Mouse (Mus musculus) heart, postnatal 0 days (tissue): ENCODE data around the gene Samd1. TPM values are rescaled to one million over a fixed set of nuclear protein-coding genes. Genes with fewer than 3 reads are reported as not detected.
A peak's percentile ranks its signal among the peaks of the same experiment; 100 is the strongest.

Source experiments
- ATAC-seq: fragments of 200-750 bp; cut with Nextera tagmentation; 2 replicates; pipeline ENCODE4 v1.8.0; 2017; ENCODE audit warnings: low read depth, moderate number of reproducible peaks, moderate library complexity; ENCODE audit not compliant: insufficient read depth
- DNase-seq: peaks from one replicate; pipeline ENCODE4 v3.0.0-alpha.2; 2016; ENCODE audit warnings: low spot score
- H3K27ac ChIP-seq: fragments of 300-500 bp; sonication (generic); 2 replicates; pipeline ENCODE4 v1.5.1; 2014; ENCODE audit warnings: low read depth, mild to moderate bottlenecking
- H3K27me3 ChIP-seq: fragments of 300-500 bp; sonication (generic); 2 replicates; pipeline ENCODE4 v1.6.1; 2014; ENCODE audit warnings: low read length, mixed read lengths; ENCODE audit not compliant: control insufficient read depth, insufficient read depth
- H3K36me3 ChIP-seq: fragments of 300-500 bp; sonication (generic); replicated peaks from 2 replicates; pipeline ENCODE4 v1.6.1; 2014; ENCODE audit warnings: low read length, mixed read lengths; ENCODE audit not compliant: control insufficient read depth, insufficient read depth
- H3K4me1 ChIP-seq: fragments of 300-500 bp; sonication (generic); 2 replicates; pipeline ENCODE4 v1.6.1; 2014; ENCODE audit warnings: antibody characterized with exemption; ENCODE audit not compliant: control insufficient read depth, insufficient read depth
- H3K4me2 ChIP-seq: fragments of 300-500 bp; sonication (generic); 2 replicates; pipeline ENCODE4 v1.6.1; 2014; ENCODE audit warnings: low read depth, mild to moderate bottlenecking, low read length, moderate library complexity
- H3K4me3 ChIP-seq: fragments of 300-500 bp; sonication (generic); 2 replicates; pipeline ENCODE4 v1.5.1; 2014; ENCODE audit warnings: low read depth, low read length
- H3K9ac ChIP-seq: fragments of 300-500 bp; sonication (generic); replicated peaks from 2 replicates; pipeline ENCODE4 v1.6.1; 2014; ENCODE audit warnings: low read depth, low read length, mixed read lengths
- H3K9me3 ChIP-seq: fragments of 300-500 bp; sonication (generic); replicated peaks from 2 replicates; pipeline ENCODE4 v1.6.1; 2016; ENCODE audit warnings: low read length; ENCODE audit not compliant: control insufficient read depth
- CTCF ChIP-seq: IDR thresholded peaks from 2 replicates; pipeline ENCODE4 v1.5.1; 2016; ENCODE audit warnings: antibody characterized with exemption, control low read depth, low read depth
- EP300 ChIP-seq: IDR thresholded peaks from 2 replicates; pipeline ENCODE4 v1.6.1; 2016; ENCODE audit warnings: antibody characterized with exemption, low read depth
- WGBS: fragments of 180-500 bp; shearing (Covaris S2); extraction: QIAGEN DNeasy Blood & Tissue Kit; methylation state at CpG from one replicate; pipeline ENCODE4 v1.1.7; 2014; 5-methylcytosine and 5-hydroxymethylcytosine counted together
- polyA plus RNA-seq: library from polyadenylated mRNA; unstranded; fragments of >200 nt; fragmentation: Nextera tagmentation; extraction: Ambion mirVana; gene quantifications from 2 replicates; pipeline ENCODE4 v1.2.1, GENCODE M21; 2015
- total RNA-seq: library from RNA; depleted of rRNA; stranded (reverse); fragments of >200 nt; gene quantifications from 2 replicates; pipeline ENCODE4 v1.2.3, GENCODE M21; 2014; ENCODE audit warnings: low replicate concordance

Samd1 gene
- total and polyA plus RNA-seq, 2 experiments from 2014 or later = 3.7 to 46.3 TPM

DNA sequence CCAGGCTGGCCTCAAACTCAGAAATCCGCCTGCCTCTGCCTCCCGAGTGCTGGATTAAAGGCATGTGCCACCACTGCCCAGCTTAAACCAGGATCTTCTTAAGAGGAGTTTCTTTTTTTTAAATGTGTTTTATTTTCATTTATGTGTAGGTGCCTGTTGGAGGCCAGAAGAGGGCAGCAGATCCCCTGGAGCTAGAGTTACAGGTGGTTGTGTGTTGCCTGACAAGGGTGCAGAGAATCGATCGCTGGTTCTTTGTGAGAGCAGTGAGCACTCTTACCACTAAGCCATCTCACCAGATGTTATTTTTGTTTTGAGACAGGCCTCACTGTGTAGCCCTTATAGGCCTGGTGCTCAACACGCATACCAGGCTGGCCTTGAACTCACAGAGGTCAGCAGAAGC lies 18.4 kb downstream of the Samd1 start:
- WGBS = 91% methylated on average over 5 of the region's 5 CpGs
- DNase-seq (no peak), ATAC-seq (no peak)
- no peak for TF ChIP-seq EP300
- no peak for TF ChIP-seq CTCF
- Histone ChIP-seq H3K9ac (no peak overlapping the region), H3K36me3 (no peaks in the 10 kb centered on the region), H3K27me3 (peaks cover 28% of the 10 kb centered on the region), H3K9me3 (no peaks in the 10 kb centered on the region), H3K4me1 (peaks cover 11% of the 10 kb centered on the region), H3K27ac (no peak overlapping the region), H3K4me2 (no peak overlapping the region), H3K4me3 (no peak overlapping the region)

GRCm38 (mm10) chr8:84019738-84020137 lies 22.3 kb downstream of the Samd1 start:
- H3K4me1 ChIP-seq = peaks cover 29% of the 10 kb centered on the region
- TF ChIP-seq CTCF (no peak), EP300 (no peak)
- ATAC-seq (no peak), DNase-seq (no peak)
- H3K9me3 ChIP-seq = no peaks in the 10 kb centered on the region
- H3K36me3 ChIP-seq = no peaks in the 10 kb centered on the region
- no peak overlapping the region for H3K4me3 ChIP-seq
- 79% methylated on average over 9 of the region's 9 CpGs for WGBS
- no peak overlapping the region for H3K9ac ChIP-seq
- 0 out of 2 replicates have a peak, but pooled peaks cover 5% of the 10 kb centered on the region for H3K27me3 ChIP-seq
- H3K4me2 ChIP-seq = no peak overlapping the region
- no peak overlapping the region for H3K27ac ChIP-seq

- Histone ChIP-seq H3K27ac (no peak within 1 kb of the TSS), H3K36me3 (no peaks in the 10 kb centered on the region), H3K27me3 (peaks cover 17% of the 10 kb centered on the region), H3K4me3 (no peak within 1 kb of the TSS), H3K4me2 (no peak within 1 kb of the TSS), H3K4me1 (peaks cover 37% of the 10 kb centered on the region), H3K9me3 (no peaks in the 10 kb centered on the region), H3K9ac (no peak within 1 kb of the TSS)
- TF ChIP-seq EP300 (no peak), CTCF (no peak)
- DNase-seq (no peak), ATAC-seq (no peak)
- 29% methylated on average over 18 of the region's 18 CpGs for WGBS
These were observed 23.6 kb downstream of the Samd1 start, which contains the start of gene Palm3 for GRCm38 (mm10) chr8:84021096-84021495. Palm3 (plus strand) TSS chr8:84021471.

GRCm38 (mm10) chr8:84021569-84021968 lies 24.1 kb downstream of the Samd1 start:
- peaks cover 37% of the 10 kb centered on the region for H3K4me1 ChIP-seq
- ATAC-seq (no peak), DNase-seq (no peak)
- no peak overlapping the region for H3K27ac ChIP-seq
- no peak overlapping the region for H3K4me3 ChIP-seq
- TF ChIP-seq CTCF (no peak), EP300 (no peak)
- 55% methylated on average over 12 of the region's 12 CpGs for WGBS
- H3K36me3 ChIP-seq = no peaks in the 10 kb centered on the region
- H3K9me3 ChIP-seq = no peaks in the 10 kb centered on the region
- no peak overlapping the region for H3K4me2 ChIP-seq
- H3K27me3 ChIP-seq = peaks cover 22% of the 10 kb centered on the region
- H3K9ac ChIP-seq = no peak overlapping the region

- Histone ChIP-seq H3K27me3 (peaks cover 32% of the 10 kb centered on the region), H3K4me3 (no peak overlapping the region)
These were observed 25.6 kb downstream of the Samd1 start for GRCm38 (mm10) chr8:84023085-84023484.

DNA sequence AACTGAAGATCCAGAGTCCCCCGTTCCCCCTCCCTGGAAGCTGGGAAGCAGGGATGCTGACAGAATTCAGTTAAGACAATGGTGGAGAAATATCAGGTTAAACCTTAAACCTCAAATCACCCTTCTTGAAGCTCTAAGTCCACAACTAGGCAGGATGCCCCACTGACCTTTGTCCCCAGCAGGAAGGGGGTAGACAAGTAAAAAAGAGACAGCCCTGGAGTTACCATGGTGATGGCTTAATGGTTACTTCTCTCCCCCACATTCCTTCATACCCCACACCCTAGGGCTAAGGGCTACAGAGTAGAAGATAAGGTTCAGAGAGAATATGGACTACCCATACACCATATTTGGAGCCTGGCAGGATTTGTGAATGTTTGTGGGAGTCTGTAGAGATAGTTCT lies 26.2 kb downstream of the Samd1 start:
- H3K27me3 ChIP-seq = peaks cover 33% of the 10 kb centered on the region
- no peak for DNase-seq

More at GRCm38 (mm10) chr8:84023085-84023484, 25.6 kb downstream of the Samd1 start:
- H3K4me1 ChIP-seq = peaks cover 37% of the 10 kb centered on the region
- under 1% methylated on average over 5 of the region's 5 CpGs for WGBS
- DNase-seq (peak; percentile 90), ATAC-seq (peak; percentile 88)
- no peaks in the 10 kb centered on the region for H3K36me3 ChIP-seq
- TF ChIP-seq CTCF (no peak), EP300 (peak; percentile 81)
- H3K9me3 ChIP-seq = no peaks in the 10 kb centered on the region
- peak overlapping the region; percentile 28; the same call in 1 of the 2 replicates for H3K4me2 ChIP-seq
- no peak overlapping the region for H3K9ac ChIP-seq
- peak overlapping the region; percentile 84 for H3K27ac ChIP-seq

More for the DNA sequence above, 26.2 kb downstream of the Samd1 start:
- no peaks in the 10 kb centered on the region for H3K36me3 ChIP-seq
- TF ChIP-seq CTCF (no peak), EP300 (no peak)
- 14% methylated on average over 1 of the region's 1 CpGs for WGBS
- no peaks in the 10 kb centered on the region for H3K9me3 ChIP-seq
- no peak; the same call in 1 of the 2 replicates for ATAC-seq
- peak overlapping the region; percentile 84 for H3K27ac ChIP-seq
- H3K4me1 ChIP-seq = peaks cover 37% of the 10 kb centered on the region
- H3K9ac ChIP-seq = no peak overlapping the region
- H3K4me3 ChIP-seq = no peak overlapping the region
- H3K4me2 ChIP-seq = peak overlapping the region; percentile 28; the same call in 1 of the 2 replicates
